Mouse (Mus musculus): ENCODE data around the gene Akap6.

Akap6 gene

DNA sequence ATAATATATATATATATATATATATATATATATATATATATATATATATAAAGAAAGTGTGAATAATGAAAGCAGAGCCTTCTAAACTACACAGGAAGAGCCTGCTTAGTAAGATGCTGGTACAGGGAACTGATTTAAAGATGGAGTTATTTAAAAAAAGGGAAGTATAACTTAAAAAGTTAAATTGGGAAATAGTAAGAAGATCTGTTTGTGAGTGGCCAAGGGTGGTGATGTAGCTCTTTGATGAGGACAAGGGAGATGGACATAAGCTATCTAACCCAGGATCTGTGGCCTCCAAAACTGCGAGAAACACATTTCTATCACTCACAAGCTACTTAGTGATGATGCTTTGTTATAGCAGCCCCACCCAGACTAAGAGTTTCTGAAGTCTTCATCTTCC lies 146.8 kb downstream of the Akap6 start:
- in situ Hi-C loops (cut with MboI, MseI) = loop anchor here (25.0 kb wide), 1 partner anchor 809 kb away; the partner anchor contains the start of gene Gpr33

DNA sequence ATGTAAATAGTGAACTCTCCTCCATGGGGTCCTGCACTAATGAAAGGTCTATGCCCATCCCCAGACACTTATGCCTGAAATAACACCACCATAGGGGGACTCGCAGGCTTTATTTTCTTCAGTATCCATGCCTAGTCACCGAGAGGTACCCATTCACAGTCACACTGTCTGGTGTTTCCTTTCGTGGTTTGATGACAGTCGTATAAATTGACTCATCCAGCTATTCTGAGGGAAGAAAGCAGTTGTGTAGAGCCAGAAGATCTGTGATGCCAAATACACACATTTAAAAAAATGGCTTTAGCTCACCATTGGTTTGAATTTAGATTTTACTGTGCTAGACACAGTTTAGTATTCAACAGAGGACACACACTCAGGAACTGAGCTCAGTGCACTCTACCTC lies 147.8 kb downstream of the Akap6 start:
- in situ Hi-C loops (cut with MboI, MseI) = loop anchor here (25.0 kb wide), 1 partner anchor 810 kb away; the partner anchor contains the start of gene Gpr33

DNA sequence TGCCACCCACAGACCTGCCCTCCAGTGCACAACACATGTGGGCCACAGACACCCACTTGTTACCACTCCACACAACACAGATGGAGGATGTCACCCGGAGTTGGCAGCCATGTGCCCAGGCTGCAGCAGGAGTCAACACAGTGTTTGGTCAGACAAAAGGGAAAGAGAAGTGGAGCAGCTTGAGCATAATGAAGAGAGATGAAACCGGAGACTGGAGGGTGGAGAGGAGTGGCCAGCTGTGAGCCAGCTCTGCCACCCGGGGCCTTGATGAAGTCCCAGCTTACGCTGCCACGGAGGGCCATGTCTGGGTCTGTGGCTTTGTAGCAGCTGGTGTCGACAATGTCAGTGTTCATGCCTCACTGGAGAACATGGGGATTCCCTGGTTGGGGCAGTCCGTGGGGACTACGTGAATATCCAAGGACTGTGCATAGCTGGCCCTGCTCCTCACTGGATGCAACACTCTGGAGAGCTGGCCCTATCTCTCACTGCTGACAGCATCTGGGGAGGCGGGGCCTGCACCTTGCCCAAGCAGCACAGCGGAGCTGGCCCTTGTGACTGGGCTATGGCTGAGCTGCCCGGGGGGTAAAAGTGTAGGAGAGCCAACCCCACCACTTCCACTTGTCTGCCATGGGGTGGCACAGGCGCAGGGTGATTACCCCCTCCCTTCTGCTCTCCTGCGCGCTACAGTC lies 148.8 kb downstream of the Akap6 start:
- in situ Hi-C loops (cut with MboI, MseI) = loop anchor here (25.0 kb wide), 1 partner anchor 811 kb away; the partner anchor contains the start of gene Gpr33

DNA sequence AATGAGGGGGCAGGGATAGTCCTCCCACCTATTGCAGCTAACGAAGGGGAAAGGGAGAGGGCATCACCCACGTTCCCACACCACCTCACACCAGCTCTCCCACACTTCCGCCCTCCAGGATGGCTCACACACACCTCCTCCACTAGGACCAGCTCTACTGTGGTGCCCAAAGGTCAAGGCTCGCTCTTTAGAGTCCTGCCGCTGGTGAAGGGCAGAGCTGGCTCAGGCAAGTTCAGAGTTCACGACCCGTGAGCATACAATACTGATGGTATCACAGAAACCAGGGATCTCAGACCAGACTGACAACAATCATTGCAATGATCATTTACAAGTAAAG lies 149.3 kb downstream of the Akap6 start:
- in situ Hi-C loops (cut with MboI, MseI) = loop anchor here (25.0 kb wide), 1 partner anchor 811 kb away; the partner anchor contains the start of gene Gpr33

DNA sequence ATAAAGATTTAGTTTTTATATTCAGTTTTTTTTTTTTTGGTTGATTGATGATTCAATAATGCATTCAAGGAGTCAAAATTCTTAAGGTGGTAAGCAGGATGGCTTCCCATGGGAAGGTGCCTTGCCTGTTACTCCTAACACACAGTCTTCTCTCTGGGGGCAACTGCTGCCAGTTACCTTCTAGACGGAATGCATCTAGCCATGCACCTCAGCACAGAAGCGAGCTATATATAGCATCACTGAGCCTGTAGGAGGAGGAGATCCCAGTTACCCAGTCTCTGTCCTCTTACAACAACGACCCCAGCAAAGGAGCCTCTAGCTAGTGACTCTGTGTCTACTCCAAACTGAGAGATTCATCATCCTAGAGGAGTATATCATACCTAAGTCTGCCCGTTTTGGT lies 150.1 kb downstream of the Akap6 start:
- in situ Hi-C loops (cut with MboI, MseI) = loop anchor here (25.0 kb wide), 1 partner anchor 812 kb away; the partner anchor contains the start of gene Gpr33

DNA sequence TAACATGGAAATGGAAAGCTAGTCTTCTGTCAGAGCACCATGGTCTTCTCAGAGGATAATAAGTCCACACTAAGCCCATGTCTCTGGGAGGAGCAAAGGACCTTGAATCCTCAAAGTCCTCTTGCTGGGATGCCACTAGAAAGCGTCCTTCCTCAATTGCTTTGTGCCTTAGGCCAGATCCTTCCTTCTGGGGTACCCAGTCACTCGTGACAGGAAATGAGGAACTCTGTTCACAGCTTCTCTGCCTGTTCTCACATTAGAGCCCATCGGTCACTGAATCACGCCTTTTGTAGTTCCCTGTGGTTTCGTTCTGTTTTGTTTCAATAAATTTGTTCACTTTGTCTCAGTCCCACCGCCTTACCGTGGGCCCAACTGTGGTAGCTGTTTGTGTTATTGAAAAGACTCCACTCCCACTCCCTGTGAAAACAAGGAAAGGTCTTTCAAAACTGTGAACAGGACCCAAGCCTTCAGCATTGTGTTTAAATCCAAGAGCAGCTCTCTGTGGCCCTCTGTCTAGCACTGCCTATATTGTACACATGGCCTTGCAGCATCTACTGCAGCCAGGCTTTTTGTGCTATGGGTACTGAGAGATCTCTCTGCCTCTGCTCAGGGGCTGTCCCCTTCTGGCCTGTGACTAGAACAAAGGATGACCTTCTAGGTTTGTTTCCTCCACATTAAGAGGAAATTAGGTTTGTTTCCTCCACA lies 151.3 kb downstream of the Akap6 start:
- in situ Hi-C loops (cut with MboI, MseI) = no loop called here

DNA sequence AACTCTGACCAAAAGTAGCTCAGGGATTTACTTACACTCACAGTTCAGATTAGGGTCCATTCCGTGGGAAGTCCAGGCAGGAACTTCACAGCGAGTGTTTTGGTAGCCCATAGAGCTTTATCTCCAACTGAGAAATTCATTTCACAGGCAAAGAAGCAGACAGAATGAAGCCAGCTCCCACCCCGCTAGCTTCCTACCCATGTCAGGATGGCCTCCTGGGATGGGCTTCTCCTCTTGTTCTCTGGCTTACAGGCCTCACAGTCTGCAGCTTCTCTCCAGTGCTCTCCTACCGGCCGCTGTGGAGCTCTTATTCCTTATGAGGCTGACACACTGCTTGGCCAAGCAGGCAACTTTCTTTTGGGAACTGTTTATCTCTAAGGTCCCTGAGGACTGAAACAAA lies 152.0 kb downstream of the Akap6 start:
- in situ Hi-C loops (cut with MboI, MseI) = no loop called here

DNA sequence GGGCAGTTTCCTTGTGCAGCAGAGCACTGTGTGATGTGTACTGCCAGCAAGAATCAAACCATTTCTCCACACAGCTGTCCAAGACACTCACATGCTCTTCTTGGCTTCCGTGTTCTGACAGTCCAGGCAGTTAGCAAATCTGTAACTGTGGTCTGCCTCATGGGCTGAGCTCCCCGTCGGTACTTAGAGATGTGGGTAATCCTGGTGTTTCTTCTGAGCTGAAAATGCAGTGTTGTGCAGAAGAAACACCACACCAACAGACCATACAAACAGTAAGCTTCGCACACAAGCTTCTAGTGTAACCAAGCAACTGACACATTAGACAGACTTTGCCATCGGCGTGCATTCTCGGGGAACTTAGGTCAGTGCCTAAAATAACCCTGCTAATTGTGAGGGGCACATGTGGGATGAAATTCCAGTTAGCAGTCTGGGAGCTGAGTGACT lies 155.1 kb downstream of the Akap6 start:
- in situ Hi-C loops (cut with MboI, MseI) = no loop called here

DNA sequence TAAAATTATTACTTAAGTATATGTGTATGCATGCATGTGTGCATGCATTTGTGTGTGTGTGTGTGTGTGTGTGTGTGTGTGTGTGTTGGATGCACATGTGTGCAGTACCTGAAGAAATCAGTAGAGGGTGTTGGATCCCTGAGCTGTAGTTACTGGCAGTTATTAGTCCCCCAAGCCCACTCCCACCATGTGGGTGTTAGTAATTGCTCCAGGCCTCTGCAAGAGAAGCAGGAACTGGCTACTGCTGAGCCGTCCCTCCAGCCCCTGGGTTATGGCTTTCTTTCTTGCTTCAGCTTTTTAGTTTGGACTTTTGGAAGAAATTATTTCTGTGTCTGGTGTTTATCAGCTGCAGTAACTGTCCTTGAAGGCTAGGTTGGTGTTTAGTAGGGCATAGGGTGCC lies 156.9 kb downstream of the Akap6 start:
- in situ Hi-C loops (cut with MboI, MseI) = no loop called here

DNA sequence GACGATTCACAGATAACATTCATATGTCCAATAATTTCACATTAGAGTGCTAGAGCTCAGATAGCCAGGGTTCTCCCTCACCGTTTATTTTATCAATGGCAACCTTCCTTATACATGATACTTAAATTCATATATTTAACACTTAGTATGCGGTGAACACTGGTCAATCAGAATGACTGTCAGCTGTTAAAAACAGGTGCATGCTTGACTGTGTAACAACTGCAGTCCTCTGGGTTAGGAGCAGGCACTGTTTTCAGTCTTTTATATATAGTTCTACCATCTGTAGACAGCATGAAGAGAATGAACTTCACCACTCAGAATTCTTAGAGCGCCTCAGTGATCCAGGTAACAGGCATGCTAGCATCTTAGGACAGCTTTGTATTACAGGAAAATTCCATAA lies 158.1 kb downstream of the Akap6 start:
- in situ Hi-C loops (cut with MboI, MseI) = no loop called here

DNA sequence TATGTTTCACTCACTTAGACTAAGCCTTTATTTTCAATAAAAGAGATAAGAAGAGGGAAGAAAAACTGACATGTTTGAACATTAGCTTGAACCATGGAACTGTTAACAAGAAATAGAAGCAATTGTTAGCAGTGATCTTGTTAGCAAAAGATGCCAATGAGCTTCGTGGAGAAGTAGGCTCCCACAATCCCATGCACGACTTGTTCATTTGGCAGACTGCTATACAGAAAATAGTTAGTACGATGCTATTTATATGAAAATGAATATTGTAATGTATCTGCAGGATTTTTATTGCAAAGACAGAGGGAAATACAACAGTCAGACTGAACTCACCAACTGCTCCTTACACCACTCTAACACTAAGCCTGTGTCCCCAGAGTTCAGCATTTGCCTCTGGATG lies 162.7 kb downstream of the Akap6 start:
- in situ Hi-C loops (cut with MboI, MseI) = no loop called here

DNA sequence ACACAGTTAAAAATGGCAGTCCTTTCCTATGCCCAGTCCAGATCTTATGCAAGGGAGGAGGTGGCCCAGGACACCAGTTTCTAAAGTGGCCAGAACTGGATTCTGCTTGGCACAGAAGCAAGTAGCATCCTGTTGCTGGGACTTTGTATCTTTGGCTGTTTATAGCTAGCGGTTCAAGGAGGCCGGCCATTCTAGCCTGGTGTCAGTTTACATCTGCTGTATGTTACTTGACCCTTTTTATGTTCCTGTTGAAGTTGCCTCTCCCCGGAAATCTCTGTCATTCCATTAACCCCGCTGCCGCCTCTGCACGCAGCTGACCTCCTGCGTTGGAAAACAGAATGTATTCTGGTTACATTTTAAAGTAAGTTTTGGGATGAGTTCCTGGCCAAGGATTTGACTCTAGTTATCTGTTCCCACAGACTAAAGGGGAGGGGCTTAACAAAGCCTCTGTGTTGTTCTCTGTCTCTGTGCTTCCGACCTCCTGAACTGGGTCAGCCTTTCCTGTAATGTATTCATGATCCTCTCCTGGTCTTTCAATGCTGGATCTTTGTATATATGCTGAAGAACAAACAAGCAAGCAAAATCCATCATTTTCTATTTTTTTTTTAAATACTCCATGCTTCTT lies 168.9 kb downstream of the Akap6 start:
- in situ Hi-C loops (cut with MboI, MseI) = no loop called here

DNA sequence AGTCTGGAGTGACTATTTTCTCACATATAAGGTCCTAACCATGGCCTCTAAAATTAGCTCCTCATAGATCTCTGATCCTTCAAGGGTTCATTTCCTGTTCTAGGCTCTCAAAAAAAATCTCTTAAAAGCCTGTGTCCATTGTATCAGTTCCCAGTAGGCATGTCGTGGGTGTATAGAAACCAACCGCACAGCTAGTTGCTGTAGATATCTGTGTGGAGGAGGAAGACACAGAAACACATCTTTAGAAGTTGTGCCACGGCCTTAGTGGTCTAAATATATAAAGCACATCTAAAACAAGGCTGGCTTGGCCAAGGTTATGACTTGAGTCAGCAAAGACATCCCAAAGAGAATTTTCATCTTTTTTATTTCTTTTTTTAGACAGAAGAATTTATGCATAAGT lies 172.4 kb downstream of the Akap6 start:
- in situ Hi-C loops (cut with MboI, MseI) = no loop called here

DNA sequence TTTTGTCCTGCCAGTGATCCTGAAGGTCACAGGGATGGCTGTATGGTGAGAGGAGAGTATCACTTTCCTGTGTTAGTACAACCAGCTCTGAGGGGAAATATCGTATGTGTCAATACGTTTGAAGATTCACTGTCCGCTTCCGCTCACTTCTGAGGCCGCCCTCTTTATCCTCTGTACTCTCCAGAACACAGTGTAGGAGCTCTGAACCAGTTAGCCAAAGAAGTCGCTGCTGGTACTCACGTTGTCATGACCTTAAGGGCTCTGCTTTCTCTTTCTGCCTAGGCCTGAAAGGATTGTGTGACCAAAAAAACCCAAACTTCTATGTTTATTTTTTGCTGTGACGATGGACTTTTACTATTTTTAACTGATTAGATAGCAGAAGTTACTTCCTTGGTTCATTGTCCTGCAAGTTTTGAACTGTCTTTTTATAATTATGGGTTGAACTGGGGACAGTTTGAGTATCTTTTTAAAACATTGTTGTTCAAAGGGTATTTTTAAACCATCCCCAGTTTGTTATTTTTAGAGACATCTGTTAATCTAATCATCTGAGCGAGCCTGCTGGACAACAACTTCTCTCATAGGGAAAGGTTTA lies 175.2 kb downstream of the Akap6 start:
- in situ Hi-C loops (cut with MboI, MseI) = no loop called here

DNA sequence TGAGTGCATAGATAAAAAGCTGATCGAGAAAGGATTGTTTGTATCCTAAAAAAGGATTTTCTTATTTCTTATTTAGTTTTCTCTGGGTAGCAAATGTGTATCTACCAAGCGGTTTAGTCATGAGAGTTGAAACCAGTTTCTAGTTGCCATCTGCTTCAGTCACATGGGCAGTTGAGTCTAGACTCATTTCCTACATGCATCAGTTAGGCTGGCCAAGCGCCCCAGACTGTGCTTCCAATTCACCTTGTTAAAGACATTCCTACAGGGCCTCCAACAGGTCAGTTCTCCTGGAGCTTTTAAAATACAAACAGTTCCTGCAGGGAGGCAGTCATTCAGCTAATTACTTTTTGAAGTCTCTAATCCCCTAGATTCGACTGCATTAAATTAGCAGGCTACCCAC lies 176.9 kb downstream of the Akap6 start:
- in situ Hi-C loops (cut with MboI, MseI) = no loop called here

DNA sequence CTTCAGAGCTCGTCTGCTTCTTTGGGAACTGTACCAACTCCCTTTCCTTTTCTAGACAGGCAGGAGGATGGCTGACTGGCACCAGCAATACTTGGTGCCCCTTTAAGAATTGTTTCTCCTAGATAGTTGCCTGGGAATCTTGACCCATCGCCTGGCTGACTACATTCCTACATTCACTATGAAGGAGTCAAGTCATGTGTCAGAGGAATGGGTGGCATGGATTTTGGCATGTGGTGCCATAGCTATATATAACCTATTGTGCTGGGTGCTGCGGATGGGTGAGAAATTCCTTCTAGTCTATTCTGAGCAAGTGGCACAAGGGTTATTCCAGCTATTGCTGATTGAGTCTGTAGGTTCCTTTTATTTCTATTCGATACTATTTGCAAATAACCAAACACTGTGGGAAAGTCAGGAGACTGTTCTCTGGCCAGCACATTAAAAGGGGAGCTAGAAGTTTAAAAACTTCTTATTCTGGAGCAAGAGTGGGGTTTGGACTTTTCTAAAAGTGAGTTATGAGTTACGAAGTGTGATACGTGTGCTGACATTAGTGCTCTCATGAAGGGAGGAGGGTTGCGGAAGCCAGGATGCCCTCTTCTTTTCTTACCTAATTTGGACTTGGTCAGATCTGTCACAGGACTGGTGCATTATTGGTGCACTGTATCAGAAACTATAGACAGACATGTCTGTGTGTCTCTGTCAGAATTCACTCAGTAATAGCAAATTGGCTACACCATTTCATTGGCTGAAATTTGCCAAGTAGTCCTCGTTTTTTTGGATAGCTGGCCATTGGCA lies 178.0 kb downstream of the Akap6 start:
- in situ Hi-C loops (cut with MboI, MseI) = no loop called here

DNA sequence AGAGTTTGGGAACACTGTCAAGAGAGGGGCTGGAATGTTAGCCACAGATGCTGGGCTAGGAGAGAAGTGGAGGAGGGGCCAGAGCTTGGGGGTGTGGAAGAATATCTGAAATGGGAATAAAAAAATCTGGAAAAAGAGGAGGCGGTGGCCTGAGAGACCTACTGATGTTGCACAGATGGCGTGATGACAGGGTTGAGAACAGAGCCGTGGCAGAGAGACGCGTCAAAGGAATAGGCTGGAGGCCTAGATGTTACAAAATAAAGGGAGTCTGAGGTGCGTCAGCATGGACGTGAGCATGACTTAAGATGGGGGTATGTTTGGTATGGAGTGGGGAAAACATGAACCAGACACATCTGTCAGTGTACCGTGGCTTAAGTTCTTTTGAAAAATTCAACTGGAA lies 180.1 kb downstream of the Akap6 start:
- in situ Hi-C loops (cut with MboI, MseI) = no loop called here

DNA sequence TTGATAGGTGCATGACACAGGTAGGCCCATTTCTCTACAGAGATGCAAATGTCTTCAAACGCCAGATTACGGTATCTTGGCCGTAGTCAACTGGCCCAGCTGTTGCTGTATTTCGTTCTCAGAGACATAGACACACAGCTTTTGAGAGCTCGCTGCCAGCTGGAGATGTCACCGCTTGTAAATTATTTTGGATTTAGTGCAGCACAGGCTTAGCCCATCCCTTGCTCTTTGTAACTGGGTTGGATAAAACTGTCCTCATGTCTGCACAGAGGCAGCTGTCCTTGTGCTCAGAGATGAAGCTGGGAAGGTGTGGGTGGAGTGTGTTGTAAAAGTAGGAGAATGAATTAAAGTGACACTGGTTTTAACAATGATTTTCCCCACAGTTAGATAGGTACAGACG lies 193.3 kb downstream of the Akap6 start:
- in situ Hi-C loops (cut with MboI, MseI) = no loop called here

DNA sequence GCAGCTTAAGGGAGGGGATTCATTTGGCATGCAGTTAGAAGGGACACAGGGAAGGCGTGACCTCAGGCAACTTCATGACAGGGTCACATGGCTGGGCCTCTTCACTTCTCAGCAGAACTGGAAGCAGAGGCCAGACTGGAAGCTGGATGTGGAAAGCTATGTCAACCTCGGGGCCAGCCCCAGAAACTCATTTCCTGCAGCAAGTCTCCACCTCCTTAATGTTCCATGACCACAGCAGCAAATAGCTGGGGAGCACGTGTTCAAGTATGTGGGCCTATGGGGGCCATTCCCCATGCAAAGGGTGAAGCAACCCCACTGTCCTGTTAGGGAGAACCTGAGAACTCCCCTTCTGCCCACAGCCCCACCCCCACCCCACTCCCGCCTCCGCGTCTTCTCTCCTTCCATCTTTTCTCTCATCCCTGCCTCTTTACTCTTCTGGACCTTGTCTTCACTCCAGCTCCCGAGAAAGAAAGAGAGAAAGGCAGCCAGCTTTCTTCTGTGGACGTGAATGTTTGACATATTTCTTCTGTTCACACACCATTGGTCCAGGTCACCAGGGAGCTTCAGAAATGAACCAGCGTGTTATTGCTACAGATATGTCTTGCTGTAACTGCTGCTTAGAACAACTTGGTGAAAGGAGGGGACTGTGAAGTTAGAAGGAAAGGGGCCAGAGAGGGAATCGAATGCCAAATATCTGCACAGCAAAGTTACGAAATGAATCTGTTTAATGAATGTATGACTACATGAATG lies 194.6 kb downstream of the Akap6 start:
- in situ Hi-C loops (cut with MboI, MseI) = no loop called here

DNA sequence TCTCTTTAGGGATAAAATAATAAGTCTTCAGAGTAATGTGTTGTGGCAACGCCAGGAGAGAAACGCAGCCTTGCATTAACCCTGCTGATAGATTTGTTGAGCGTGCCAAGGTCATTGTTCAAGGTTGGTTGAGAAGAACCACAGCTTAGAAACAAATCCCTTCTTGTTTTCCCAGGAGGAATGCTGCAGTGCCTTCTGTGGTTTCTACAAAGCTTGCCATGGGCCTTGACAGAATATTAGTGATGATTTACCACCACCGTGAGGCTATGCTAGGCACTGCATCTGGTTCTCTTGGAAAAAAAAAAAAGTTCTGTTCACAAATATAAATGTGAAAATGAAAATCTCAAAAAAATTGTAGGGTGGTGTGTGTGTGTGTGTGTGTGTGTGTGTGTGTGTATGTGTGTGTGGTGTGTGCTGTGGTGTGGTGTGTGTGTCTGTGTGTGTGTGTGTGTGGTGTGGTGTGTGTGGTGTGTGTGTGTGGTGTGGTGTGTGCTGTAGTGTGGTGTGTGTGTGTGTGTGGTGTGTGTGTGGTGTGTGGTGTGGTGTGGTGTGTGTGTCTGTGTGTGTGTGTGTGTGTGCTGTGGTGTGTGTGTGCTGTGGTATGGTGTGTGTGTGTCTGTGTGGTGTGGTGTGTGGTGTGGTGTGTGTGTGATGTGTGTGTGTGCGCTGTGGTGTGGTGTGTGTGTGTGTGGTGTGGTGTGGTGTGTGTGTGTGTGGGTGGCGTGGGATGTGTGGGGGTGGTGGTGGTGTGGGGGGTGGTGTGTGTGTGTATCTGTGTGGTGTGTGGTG lies 196.7 kb downstream of the Akap6 start:
- in situ Hi-C loops (cut with MboI, MseI) = no loop called here

Data from regulatory T cell (primary cell).